Mouse (Mus musculus) lung, postnatal 0 days (tissue): ENCODE results near the gene Ubash3b. TPM values are rescaled to one million over a fixed set of nuclear protein-coding genes. Genes with fewer than 3 reads are reported as not detected.

ENCODE experiments used
- ATAC-seq: fragments of 200-750 bp; cut with Nextera tagmentation; 2 replicates; pipeline ENCODE4 v1.8.0; 2017; ENCODE audit warnings: moderate library complexity
- DNase-seq: peaks from one replicate; pipeline ENCODE4 v3.0.0-alpha.2; 2016; ENCODE audit warnings: low spot score
- H3K27ac ChIP-seq: fragments of 300-500 bp; sonication (generic); 2 replicates; pipeline ENCODE4 v1.5.1; 2014; ENCODE audit warnings: antibody characterized with exemption, mild to moderate bottlenecking, low read length, mixed read lengths
- H3K27me3 ChIP-seq: fragments of 300-500 bp; sonication (generic); replicated peaks from 2 replicates; pipeline ENCODE4 v1.6.1; 2014; ENCODE audit warnings: low read length, mixed read lengths; ENCODE audit not compliant: insufficient read depth
- H3K36me3 ChIP-seq: fragments of 300-500 bp; sonication (generic); 2 replicates; pipeline ENCODE4 v1.6.1; 2014; ENCODE audit warnings: low read length, mixed read lengths; ENCODE audit not compliant: insufficient read depth
- H3K4me1 ChIP-seq: fragments of 300-500 bp; sonication (generic); 2 replicates; pipeline ENCODE4 v1.6.1; 2014; ENCODE audit warnings: antibody characterized with exemption, low read depth, low read length, mixed read lengths; ENCODE audit not compliant: insufficient read depth
- H3K4me2 ChIP-seq: fragments of 300-500 bp; sonication (generic); replicated peaks from 2 replicates; pipeline ENCODE4 v1.6.1; 2014; ENCODE audit warnings: low read depth, mild to moderate bottlenecking, low read length, moderate library complexity, mixed read lengths
- H3K4me3 ChIP-seq: fragments of 300-500 bp; sonication (generic); 2 replicates; pipeline ENCODE4 v1.5.1; 2014; ENCODE audit warnings: low read depth, low read length
- H3K9ac ChIP-seq: fragments of 300-500 bp; sonication (generic); replicated peaks from 2 replicates; pipeline ENCODE4 v1.6.1; 2014; ENCODE audit warnings: low read depth, mild to moderate bottlenecking
- H3K9me3 ChIP-seq: fragments of 300-500 bp; sonication (generic); 2 replicates; pipeline ENCODE4 v1.6.1; 2016; ENCODE audit warnings: low read length, mixed read lengths
- CTCF ChIP-seq: IDR thresholded peaks from 2 replicates; pipeline ENCODE4 v1.5.1; 2016; ENCODE audit warnings: antibody characterized with exemption, mild to moderate bottlenecking
- EP300 ChIP-seq: IDR thresholded peaks from 2 replicates; pipeline ENCODE4 v1.6.1; 2016; ENCODE audit warnings: antibody characterized with exemption, mild to moderate bottlenecking, control low read depth
- WGBS: fragments of 180-500 bp; shearing (Covaris S2); extraction: QIAGEN DNeasy Blood & Tissue Kit; methylation state at CpG from one replicate; pipeline ENCODE4 v1.1.7; 2014; 5-methylcytosine and 5-hydroxymethylcytosine counted together
- polyA plus RNA-seq: library from polyadenylated mRNA; unstranded; fragments of >200 nt; fragmentation: Nextera tagmentation; extraction: Ambion mirVana; gene quantifications from 2 replicates; pipeline ENCODE4 v1.2.1, GENCODE M21; 2015

Ubash3b gene
- polyA plus RNA-seq, 1 experiment from 2014 or later, result 4.1 TPM

GRCm38 (mm10) chr9:41153050-41153449, 8.4 kb downstream of the Ubash3b start:
- Histone ChIP-seq H3K4me3 (no peak overlapping the region), H3K4me1 (peaks cover 4% of the 10 kb centered on the region; the same call in 1 of the 2 replicates), H3K36me3 (no peaks in the 10 kb centered on the region), H3K27me3 (no peaks in the 10 kb centered on the region), H3K27ac (no peak overlapping the region), H3K4me2 (no peak overlapping the region), H3K9ac (no peak overlapping the region), H3K9me3 (no peaks in the 10 kb centered on the region)
- ATAC-seq (no peak), DNase-seq (no peak)
- no peak for TF ChIP-seq CTCF
- no peak for TF ChIP-seq EP300
- 37% methylated on average over 5 of the region's 5 CpGs for WGBS

- H3K4me1 ChIP-seq, result no peaks in the 10 kb centered on the region
- H3K9me3 ChIP-seq, result no peaks in the 10 kb centered on the region
- no peak for DNase-seq
- H3K4me3 ChIP-seq, result no peak overlapping the region
- no peak overlapping the region for H3K9ac ChIP-seq
- 83% methylated on average over 4 of the region's 4 CpGs for WGBS
- H3K4me2 ChIP-seq, result no peak overlapping the region
- no peak for ATAC-seq
- no peaks in the 10 kb centered on the region for H3K27me3 ChIP-seq
- H3K36me3 ChIP-seq, result no peaks in the 10 kb centered on the region
- H3K27ac ChIP-seq, result no peak overlapping the region
- no peak for TF ChIP-seq EP300
- no peak for TF ChIP-seq CTCF
These were observed 10.0 kb downstream of the Ubash3b start for GRCm38 (mm10) chr9:41151491-41151890.

GRCm38 (mm10) chr9:41149896-41150295, 11.6 kb downstream of the Ubash3b start:
- no peaks in the 10 kb centered on the region for H3K4me1 ChIP-seq
- no peak overlapping the region for H3K4me3 ChIP-seq
- 59% methylated on average over 2 of the region's 2 CpGs for WGBS
- TF ChIP-seq CTCF (no peak), EP300 (no peak)
- no peak overlapping the region for H3K27ac ChIP-seq
- H3K4me2 ChIP-seq, result no peak overlapping the region
- no peak overlapping the region for H3K9ac ChIP-seq
- no peaks in the 10 kb centered on the region for H3K27me3 ChIP-seq
- no peaks in the 10 kb centered on the region for H3K9me3 ChIP-seq
- DNase-seq, result no peak
- no peaks in the 10 kb centered on the region for H3K36me3 ChIP-seq
- ATAC-seq, result no peak

GRCm38 (mm10) chr9:41149079-41149676, 12.3 kb downstream of the Ubash3b start:
- no peak for ATAC-seq
- no peaks in the 10 kb centered on the region for H3K36me3 ChIP-seq
- H3K9ac ChIP-seq, result no peak overlapping the region
- WGBS, result 61% methylated on average over 6 of the region's 6 CpGs
- no peaks in the 10 kb centered on the region for H3K27me3 ChIP-seq
- H3K4me3 ChIP-seq, result no peak overlapping the region
- H3K27ac ChIP-seq, result no peak overlapping the region
- H3K4me1 ChIP-seq, result no peaks in the 10 kb centered on the region
- no peaks in the 10 kb centered on the region for H3K9me3 ChIP-seq
- DNase-seq, result no peak
- no peak overlapping the region for H3K4me2 ChIP-seq
- TF ChIP-seq EP300, result no peak
- no peak for TF ChIP-seq CTCF

GRCm38 (mm10) chr9:41148600-41148999, 12.9 kb downstream of the Ubash3b start:
- 78% methylated on average over 7 of the region's 7 CpGs for WGBS
- no peak overlapping the region for H3K9ac ChIP-seq
- no peak overlapping the region for H3K4me3 ChIP-seq
- H3K27me3 ChIP-seq, result no peaks in the 10 kb centered on the region
- H3K4me2 ChIP-seq, result no peak overlapping the region
- no peak for TF ChIP-seq EP300
- TF ChIP-seq CTCF, result no peak
- no peaks in the 10 kb centered on the region for H3K9me3 ChIP-seq
- no peak overlapping the region for H3K27ac ChIP-seq
- no peaks in the 10 kb centered on the region for H3K4me1 ChIP-seq
- DNase-seq (no peak), ATAC-seq (no peak)
- H3K36me3 ChIP-seq, result no peaks in the 10 kb centered on the region

- 11% methylated on average over 13 of the region's 13 CpGs for WGBS
- Histone ChIP-seq H3K4me1 (no peaks in the 10 kb centered on the region), H3K36me3 (no peaks in the 10 kb centered on the region), H3K9ac (no peak overlapping the region), H3K27ac (peak overlapping the region; percentile 11; the same call in 1 of the 2 replicates), H3K9me3 (no peaks in the 10 kb centered on the region), H3K4me3 (no peak overlapping the region), H3K27me3 (no peaks in the 10 kb centered on the region), H3K4me2 (peak overlapping the region; percentile 44)
- DNase-seq, result peak; percentile 69
- ATAC-seq, result peak; percentile 86
- peak; percentile 77; the same call in 1 of the 2 replicates for TF ChIP-seq EP300
- TF ChIP-seq CTCF, result no peak
These were observed 14.2 kb downstream of the Ubash3b start for GRCm38 (mm10) chr9:41147203-41147842.
